Mouse (Mus musculus) heart, embryonic 16.5 days (tissue): ENCODE measurements around the gene Rnf123. TPM values are rescaled to one million over a fixed set of nuclear protein-coding genes. Genes with fewer than 3 reads are reported as not detected.

ENCODE experiments used
- ATAC-seq: fragments of 200-750 bp; cut with Nextera tagmentation; replicated peaks from 2 replicates; pipeline ENCODE4 v1.8.0; 2017; ENCODE audit warnings: moderate number of reproducible peaks; ENCODE audit not compliant: insufficient read depth, low FRiP score; ENCODE audit errors: extremely low read depth
- H3K27ac ChIP-seq: fragments of 300-500 bp; sonication (generic); 2 replicates; pipeline ENCODE4 v1.5.1; 2014; ENCODE audit warnings: mild to moderate bottlenecking, low read length, control low read depth, moderate library complexity
- H3K27me3 ChIP-seq: fragments of 300-500 bp; sonication (generic); 2 replicates; pipeline ENCODE4 v1.6.1; 2014; ENCODE audit warnings: low read length, mixed read lengths; ENCODE audit not compliant: control insufficient read depth, insufficient read depth
- H3K36me3 ChIP-seq: fragments of 300-500 bp; sonication (generic); 2 replicates; pipeline ENCODE4 v1.6.1; 2014; ENCODE audit not compliant: control insufficient read depth, insufficient read depth
- H3K4me1 ChIP-seq: fragments of 300-500 bp; sonication (generic); 2 replicates; pipeline ENCODE4 v1.6.1; 2014; ENCODE audit warnings: low read length, mixed read lengths; ENCODE audit not compliant: control insufficient read depth, insufficient read depth
- H3K4me2 ChIP-seq: fragments of 300-500 bp; sonication (generic); 2 replicates; pipeline ENCODE4 v1.6.1; 2014; ENCODE audit warnings: low read depth, mild to moderate bottlenecking, control low read depth, low read length
- H3K4me3 ChIP-seq: fragments of 300-500 bp; sonication (generic); 2 replicates; pipeline ENCODE4 v1.5.1; 2014; ENCODE audit warnings: mild to moderate bottlenecking, control low read depth, low read length
- H3K9ac ChIP-seq: fragments of 300-500 bp; sonication (generic); 2 replicates; pipeline ENCODE4 v1.6.1; 2014; ENCODE audit warnings: low read length, control low read depth
- H3K9me3 ChIP-seq: fragments of 300-500 bp; sonication (generic); replicated peaks from 2 replicates; pipeline ENCODE4 v1.6.1; 2016; ENCODE audit warnings: low read length; ENCODE audit not compliant: control insufficient read depth
- WGBS: fragments of 180-500 bp; shearing (Covaris S2); extraction: QIAGEN DNeasy Blood & Tissue Kit; methylation state at CpG from one replicate; pipeline ENCODE4 v1.1.7; 2014; 5-methylcytosine and 5-hydroxymethylcytosine counted together
- polyA plus RNA-seq: library from polyadenylated mRNA; unstranded; fragments of >200 nt; fragmentation: Nextera tagmentation; extraction: Ambion mirVana; gene quantifications from 2 replicates; pipeline ENCODE4 v1.2.1, GENCODE M21; 2015

Rnf123 gene
- polyA plus RNA-seq, 1 experiment from 2014 or later: 31.3 TPM

GRCm38 (mm10) chr9:108046582-108046981 lies 36.6 kb downstream of the Rnf123 start:
- Histone ChIP-seq H3K27me3 (no peaks in the 10 kb centered on the region), H3K4me3 (no peak overlapping the region), H3K9me3 (no peaks in the 10 kb centered on the region), H3K36me3 (peaks cover 39% of the 10 kb centered on the region), H3K9ac (no peak overlapping the region), H3K4me1 (peaks cover 17% of the 10 kb centered on the region), H3K4me2 (no peak overlapping the region), H3K27ac (no peak overlapping the region)
- no peak for ATAC-seq
- WGBS: 92% methylated on average over 4 of the region's 4 CpGs

- 95% methylated on average over 8 of the region's 8 CpGs for WGBS
- Histone ChIP-seq H3K9me3 (no peaks in the 10 kb centered on the region), H3K9ac (no peak overlapping the region), H3K4me1 (peaks cover 14% of the 10 kb centered on the region), H3K36me3 (peaks cover 43% of the 10 kb centered on the region), H3K27ac (no peak overlapping the region), H3K27me3 (no peaks in the 10 kb centered on the region), H3K4me2 (no peak overlapping the region), H3K4me3 (no peak overlapping the region)
- ATAC-seq: no peak
Observed at GRCm38 (mm10) chr9:108044751-108045492, 38.2 kb downstream of the Rnf123 start.

- H3K9me3 ChIP-seq: no peaks in the 10 kb centered on the region
- 98% methylated on average over 2 of the region's 2 CpGs for WGBS
- H3K27me3 ChIP-seq: no peaks in the 10 kb centered on the region
- no peak overlapping the region for H3K9ac ChIP-seq
- no peak overlapping the region for H3K4me3 ChIP-seq
- no peaks in the 10 kb centered on the region for H3K4me1 ChIP-seq
- no peak overlapping the region for H3K4me2 ChIP-seq
- ATAC-seq: peak; percentile 45
- H3K27ac ChIP-seq: no peak overlapping the region
- peaks cover 21% of the 10 kb centered on the region for H3K36me3 ChIP-seq
Observed at GRCm38 (mm10) chr9:108035331-108036156, 47.6 kb downstream of the Rnf123 start.

- 89% methylated on average over 5 of the region's 5 CpGs for WGBS
- Histone ChIP-seq H3K27me3 (no peaks in the 10 kb centered on the region), H3K36me3 (peaks cover 29% of the 10 kb centered on the region), H3K9ac (no peak overlapping the region), H3K9me3 (peaks cover 4% of the 10 kb centered on the region; the same call in 1 of the 2 replicates), H3K4me3 (no peak overlapping the region), H3K4me1 (no peaks in the 10 kb centered on the region), H3K4me2 (no peak overlapping the region), H3K27ac (no peak overlapping the region)
- ATAC-seq: no peak
Observed at GRCm38 (mm10) chr9:108032126-108032525, 51.0 kb downstream of the Rnf123 start.

GRCm38 (mm10) chr9:108027867-108028266 lies 55.3 kb downstream of the Rnf123 start:
- no peak overlapping the region for H3K27ac ChIP-seq
- H3K9me3 ChIP-seq: peaks cover 4% of the 10 kb centered on the region; the same call in 1 of the 2 replicates
- no peak for ATAC-seq
- H3K27me3 ChIP-seq: no peaks in the 10 kb centered on the region
- H3K4me2 ChIP-seq: no peak overlapping the region
- no peak overlapping the region for H3K9ac ChIP-seq
- 100% methylated on average over 3 of the region's 3 CpGs for WGBS
- no peak overlapping the region for H3K4me3 ChIP-seq
- no peaks in the 10 kb centered on the region for H3K4me1 ChIP-seq
- peaks cover 40% of the 10 kb centered on the region for H3K36me3 ChIP-seq

GRCm38 (mm10) chr9:108026584-108026983 lies 56.6 kb downstream of the Rnf123 start:
- H3K9ac ChIP-seq: no peak overlapping the region
- 87% methylated on average over 3 of the region's 3 CpGs for WGBS

GRCm38 (mm10) chr9:108023216-108023615 lies 59.9 kb downstream of the Rnf123 start:
- peaks cover 28% of the 10 kb centered on the region for H3K36me3 ChIP-seq
- no peak overlapping the region for H3K9ac ChIP-seq
- H3K27ac ChIP-seq: no peak overlapping the region
- 91% methylated on average over 3 of the region's 3 CpGs for WGBS
- no peak for ATAC-seq
- H3K4me3 ChIP-seq: no peak overlapping the region
- H3K9me3 ChIP-seq: peaks cover 4% of the 10 kb centered on the region; the same call in 1 of the 2 replicates
- no peak overlapping the region for H3K4me2 ChIP-seq
- H3K4me1 ChIP-seq: peaks cover 8% of the 10 kb centered on the region
- H3K27me3 ChIP-seq: no peaks in the 10 kb centered on the region

More at GRCm38 (mm10) chr9:108026584-108026983, 56.6 kb downstream of the Rnf123 start:
- H3K36me3 ChIP-seq: peaks cover 31% of the 10 kb centered on the region
- no peak overlapping the region for H3K27ac ChIP-seq
- ATAC-seq: no peak
- no peaks in the 10 kb centered on the region for H3K27me3 ChIP-seq
- peaks cover 4% of the 10 kb centered on the region; the same call in 1 of the 2 replicates for H3K9me3 ChIP-seq
- no peak overlapping the region for H3K4me2 ChIP-seq
- H3K4me1 ChIP-seq: no peaks in the 10 kb centered on the region
- H3K4me3 ChIP-seq: no peak overlapping the region

GRCm38 (mm10) chr9:108020741-108021140 lies 62.4 kb downstream of the Rnf123 start:
- no peaks in the 10 kb centered on the region for H3K27me3 ChIP-seq
- ATAC-seq: no peak
- H3K9me3 ChIP-seq: no peaks in the 10 kb centered on the region
- peaks cover 8% of the 10 kb centered on the region for H3K4me1 ChIP-seq
- no peak overlapping the region for H3K4me3 ChIP-seq
- WGBS: 92% methylated on average over 1 of the region's 1 CpGs
- peak overlapping the region; percentile 68 for H3K27ac ChIP-seq
- H3K4me2 ChIP-seq: peak overlapping the region; percentile 22; the same call in 1 of the 2 replicates
- peak overlapping the region; percentile 18; the same call in 1 of the 2 replicates for H3K9ac ChIP-seq
- peaks cover 10% of the 10 kb centered on the region; the same call in 1 of the 2 replicates for H3K36me3 ChIP-seq

- ATAC-seq: no peak
- WGBS: 81% methylated on average over 3 of the region's 3 CpGs
Observed at GRCm38 (mm10) chr9:108017127-108017526, 66.0 kb downstream of the Rnf123 start.

More at GRCm38 (mm10) chr9:108017127-108017526, 66.0 kb downstream of the Rnf123 start:
- H3K4me1 ChIP-seq: peaks cover 10% of the 10 kb centered on the region
- H3K4me3 ChIP-seq: no peak overlapping the region
- no peak overlapping the region for H3K4me2 ChIP-seq
- no peaks in the 10 kb centered on the region for H3K27me3 ChIP-seq
- H3K27ac ChIP-seq: no peak overlapping the region
- no peaks in the 10 kb centered on the region; the same call in 1 of the 2 replicates for H3K36me3 ChIP-seq
- H3K9ac ChIP-seq: no peak overlapping the region
- no peaks in the 10 kb centered on the region for H3K9me3 ChIP-seq
